Mouse (Mus musculus) urinary bladder, adult 18-20 months (tissue): ENCODE data around the gene Slc25a19.

ENCODE experiments used
- DNase-seq, 2 experiments: peaks; one replicate each; pipeline ENCODE4 v3.0.0; 2022; ENCODE audit warnings: low spot score in 2 of 2, mixed read lengths in 2 of 2

Slc25a19 gene

GRCm38 (mm10) chr11:115618732-115619516 lies 9.2 kb downstream of the Slc25a19 start:
- DNase-seq = no peak

DNA sequence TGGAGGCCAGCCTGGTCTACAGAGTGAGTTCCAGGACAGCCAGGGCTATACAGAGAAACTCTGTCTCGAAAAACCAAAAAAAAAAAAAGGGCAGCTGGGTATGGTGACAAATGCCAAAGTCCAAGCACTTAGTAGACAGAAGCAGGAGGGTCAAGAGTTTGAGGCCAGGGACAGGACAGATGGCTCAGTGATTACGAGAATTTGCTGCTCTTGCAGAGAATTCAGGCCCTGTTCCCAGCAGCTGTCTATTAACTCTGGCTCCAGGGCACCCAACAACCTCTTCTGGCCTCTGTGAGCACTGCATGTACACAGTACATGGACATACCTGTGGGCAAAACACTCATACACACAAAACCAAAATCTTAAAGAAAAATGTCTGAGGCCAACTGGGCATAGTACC lies 10.1 kb downstream of the Slc25a19 start:
- no peak for DNase-seq

DNA sequence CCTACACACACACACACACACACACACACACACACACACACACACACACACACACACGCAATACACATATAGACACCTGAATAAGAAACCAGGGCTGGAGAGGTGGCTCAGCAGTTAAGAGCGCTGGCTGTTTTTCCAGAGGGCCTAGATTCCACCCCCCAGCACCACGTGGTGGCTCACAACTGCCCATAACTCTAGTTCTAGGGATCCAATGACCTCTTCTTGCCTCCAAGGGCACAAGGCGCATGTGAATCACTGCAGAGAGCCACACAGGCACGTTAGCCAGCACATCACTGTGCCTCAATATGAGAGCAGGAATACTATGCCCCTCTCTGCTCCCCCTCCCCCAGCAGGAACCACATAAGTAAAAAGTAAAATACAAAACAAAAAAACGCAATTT lies 11.2 kb downstream of the Slc25a19 start:
- DNase-seq = no peak

GRCm38 (mm10) chr11:115616371-115616770 lies 11.7 kb downstream of the Slc25a19 start:
- DNase-seq = peak in 1 of 2 experiments; percentile 34

DNA sequence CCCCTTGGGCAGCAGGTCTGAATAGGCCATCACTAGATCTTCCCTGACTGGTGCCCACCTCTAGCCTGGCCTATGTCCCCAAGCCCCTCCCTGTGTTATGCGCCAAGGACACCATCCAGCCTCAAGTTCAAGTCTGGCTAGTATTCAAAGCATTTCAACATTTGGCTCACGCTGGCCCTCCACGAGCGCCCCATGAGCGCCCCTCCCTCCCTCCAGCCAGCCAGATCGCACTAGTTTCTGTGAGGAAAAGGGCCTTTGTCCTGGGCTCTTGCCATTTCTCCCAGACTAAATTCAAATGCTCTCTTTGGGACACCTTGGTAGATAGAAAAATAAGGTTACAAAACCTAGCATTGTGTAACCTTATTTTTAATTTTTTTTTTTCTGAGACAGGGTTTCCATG lies 12.2 kb downstream of the Slc25a19 start:
- DNase-seq = no peak

DNA sequence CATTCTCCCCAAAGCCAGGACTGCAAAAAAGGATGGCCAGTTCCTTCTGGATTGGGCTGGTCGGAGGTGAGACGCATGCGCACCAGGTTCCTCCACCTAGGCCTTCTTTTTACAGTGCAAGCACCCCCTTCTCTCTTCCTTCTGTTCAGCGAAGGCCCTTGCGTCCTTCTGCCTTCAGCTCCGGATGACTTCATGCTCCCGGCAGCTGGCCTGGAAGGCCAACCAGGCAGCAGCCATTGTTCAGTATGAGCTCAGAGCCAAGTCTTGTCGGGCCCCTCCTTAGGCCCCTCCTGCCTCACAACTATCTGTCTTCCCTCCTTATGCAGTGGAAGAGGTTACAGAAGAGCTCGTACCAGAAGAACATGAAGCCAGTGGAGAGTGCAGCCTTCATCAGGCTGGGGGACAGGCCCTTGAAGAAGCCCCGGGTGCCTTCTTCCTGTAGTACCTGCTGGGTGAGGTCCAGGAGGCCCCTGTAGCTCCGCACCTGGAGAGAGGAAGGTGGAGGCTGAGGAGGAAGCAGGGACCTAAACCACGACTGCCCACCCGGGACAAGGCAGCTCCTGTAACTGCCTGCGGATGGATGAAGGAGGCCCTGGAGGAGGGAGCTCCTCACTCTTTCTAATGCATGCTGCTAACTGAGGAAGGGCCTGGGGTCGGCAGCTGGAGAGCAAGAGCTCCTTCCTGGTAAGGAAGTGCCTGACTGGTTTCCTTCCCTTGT lies 12.8 kb downstream of the Slc25a19 start:
- no peak for DNase-seq

- no peak for DNase-seq
Observed at GRCm38 (mm10) chr11:115614346-115615107, 13.6 kb downstream of the Slc25a19 start.

DNA sequence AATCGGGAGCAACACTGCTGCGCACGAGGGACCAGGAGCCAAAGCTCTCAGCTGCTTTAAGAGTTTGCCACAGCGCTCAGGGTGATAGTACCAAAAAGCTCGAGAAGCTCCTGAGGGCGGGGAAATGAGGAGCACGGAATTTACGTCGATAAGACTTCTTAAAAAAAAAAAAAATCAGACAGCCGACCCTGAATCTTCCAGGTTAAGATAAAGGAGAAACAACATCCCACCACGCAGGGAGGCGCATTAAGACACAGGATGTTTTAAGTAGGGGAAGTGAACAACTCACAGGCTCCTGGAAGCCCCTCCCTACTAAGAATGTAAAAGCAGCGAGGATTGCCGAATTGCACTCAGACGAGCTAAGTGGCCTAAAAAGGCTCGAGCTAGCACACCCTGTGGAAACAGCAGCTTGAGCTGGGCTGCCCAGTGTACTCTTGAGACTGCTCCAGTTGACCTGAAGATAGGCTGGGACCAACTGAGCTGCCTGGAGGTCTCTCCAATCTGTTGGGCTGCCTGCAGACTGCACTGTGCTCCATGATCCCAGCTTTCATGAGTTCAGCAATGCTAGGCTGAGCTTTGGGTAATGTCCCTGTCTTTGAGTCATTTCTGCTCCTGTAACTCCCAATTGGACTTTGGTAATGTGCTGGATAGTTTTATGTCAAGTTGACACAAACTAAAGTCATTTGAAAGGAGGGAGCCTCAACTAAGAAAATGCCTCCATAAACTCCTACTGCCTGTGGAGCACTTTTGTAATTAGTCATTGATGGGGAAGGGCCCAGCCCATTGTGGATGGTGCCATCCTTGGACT lies 14.8 kb downstream of the Slc25a19 start:
- peak in 1 of 2 experiments; percentile 23 for DNase-seq

DNA sequence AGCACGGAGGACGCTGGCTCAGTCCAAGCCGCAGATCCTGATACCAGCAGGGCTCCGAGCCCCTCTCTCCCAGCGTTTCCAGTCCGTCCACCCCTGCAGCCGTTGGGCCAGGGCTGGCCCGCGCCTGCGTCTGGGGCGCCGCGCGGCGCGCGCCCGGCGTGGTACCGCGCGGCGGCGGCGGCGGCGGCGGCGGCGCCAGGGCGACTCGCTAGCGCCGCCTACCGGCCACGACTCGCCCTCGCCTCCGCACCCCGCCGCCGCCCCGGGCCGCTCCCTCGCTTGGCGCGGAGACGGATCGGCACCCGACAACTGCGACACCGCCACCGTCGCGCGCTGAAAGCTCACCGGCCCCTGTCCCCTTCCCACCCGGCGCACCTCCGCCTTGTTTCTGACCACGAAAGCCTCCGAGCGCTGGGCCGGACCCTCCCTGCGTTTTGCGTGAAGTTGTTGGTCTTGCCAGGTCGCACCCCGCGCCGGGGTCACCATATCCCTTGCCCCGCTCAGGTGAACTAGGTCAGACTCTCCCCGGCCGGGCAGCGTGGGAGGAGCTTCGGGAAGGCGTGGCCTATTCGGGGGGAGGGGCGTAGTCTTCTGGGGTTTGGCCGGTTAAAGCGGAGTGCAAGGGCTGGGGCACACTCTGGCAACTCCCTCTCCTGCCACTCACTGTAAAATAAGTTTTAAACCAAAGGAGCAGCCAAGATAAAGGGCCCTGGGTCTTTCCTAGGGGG lies 15.5 kb downstream of the Slc25a19 start, which contains the start of gene Mif4gd:
Mif4gd (minus strand) TSS at position 560 of the 728 bp plus-strand sequence.
- DNase-seq = peak; percentile 91 to 100

- peak; percentile 69 to 71 for DNase-seq
Observed at GRCm38 (mm10) chr11:115612059-115612409, 16.1 kb downstream of the Slc25a19 start.

DNA sequence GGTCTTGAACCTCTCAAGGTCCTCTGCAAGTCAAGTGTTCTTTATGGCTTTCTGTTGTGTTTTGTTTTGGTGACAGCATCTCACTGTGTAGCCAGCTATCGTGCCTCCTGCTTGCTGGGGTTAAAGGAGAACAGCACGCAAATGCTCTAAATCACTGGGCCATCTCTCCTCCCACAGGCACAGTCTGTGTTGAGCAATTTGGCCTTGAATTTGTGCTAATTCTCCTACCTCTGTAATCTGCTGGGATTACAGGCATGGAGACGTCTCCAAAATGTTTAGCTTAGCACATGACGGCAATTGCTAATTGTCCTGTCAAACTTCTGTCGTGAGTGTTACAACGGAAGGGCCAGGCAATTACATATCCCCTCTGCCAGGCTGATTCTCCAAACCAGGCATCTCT lies 16.9 kb downstream of the Slc25a19 start:
- DNase-seq = no peak

DNA sequence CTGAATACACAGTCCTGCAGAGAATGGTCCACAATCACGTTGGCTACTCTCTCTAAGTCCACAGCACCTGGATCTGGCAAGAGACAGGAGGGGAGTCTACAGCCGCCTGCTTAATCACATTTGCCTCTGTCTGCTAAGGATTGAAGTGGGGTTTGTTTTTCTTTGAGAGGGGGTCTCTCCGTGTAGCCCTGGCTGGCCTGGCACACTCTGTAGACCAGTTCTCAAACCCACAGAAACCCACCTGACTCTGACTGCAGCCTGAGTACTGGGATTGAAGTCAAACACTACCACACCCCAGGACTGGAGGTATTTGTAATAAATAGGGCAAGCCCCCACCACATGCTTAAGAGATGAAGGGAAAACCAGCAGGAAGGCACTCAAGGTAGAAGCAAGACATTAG lies 18.5 kb downstream of the Slc25a19 start:
- no peak for DNase-seq

DNA sequence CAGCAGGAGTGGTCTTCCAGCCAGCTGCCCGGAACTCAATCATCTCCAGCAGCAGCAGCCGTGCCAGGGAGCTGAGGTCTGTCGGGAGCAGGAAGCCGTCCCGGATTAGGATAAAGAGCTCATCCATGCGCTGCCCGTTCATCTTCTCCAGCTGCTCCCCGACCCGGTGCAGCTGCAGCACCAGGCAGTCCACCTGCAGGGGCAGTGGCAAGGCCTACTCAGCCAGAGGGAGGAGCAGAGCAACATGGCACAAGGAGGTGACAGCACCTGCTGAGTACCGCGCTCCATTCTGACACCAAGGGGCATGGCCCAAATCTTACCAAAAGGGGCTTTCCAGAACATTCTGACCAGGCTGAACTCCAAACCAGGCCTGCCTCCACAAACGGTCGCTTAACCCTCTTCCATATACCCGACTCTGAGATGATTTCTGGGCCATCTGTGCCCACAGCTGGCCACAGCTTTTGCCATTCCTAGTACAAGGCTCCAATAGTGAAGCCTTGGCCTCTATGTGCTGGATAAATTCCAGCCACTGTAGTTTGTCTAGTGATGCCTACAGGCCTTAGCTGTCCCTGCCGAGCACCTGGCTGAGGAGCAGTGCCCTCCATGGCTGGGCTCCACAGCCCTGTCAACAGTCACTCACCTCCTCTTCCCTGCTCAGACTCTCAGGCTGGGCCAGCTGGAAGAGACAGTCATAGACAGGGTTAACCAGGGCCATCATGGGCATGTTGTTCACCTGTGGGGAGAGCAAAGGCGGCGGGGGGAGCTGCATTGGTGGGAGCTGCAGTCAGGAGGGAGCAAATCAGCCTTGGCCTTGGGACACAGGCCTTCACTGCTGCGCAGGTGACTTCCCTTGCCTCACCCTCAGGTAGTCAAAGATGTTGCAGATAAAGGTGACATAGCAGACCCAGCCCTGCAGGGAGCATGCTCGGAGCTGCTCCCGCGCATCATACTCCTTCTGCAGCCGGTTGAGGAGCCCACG lies 19.4 kb downstream of the Slc25a19 start:
- no peak for DNase-seq

- no peak for DNase-seq
Observed at GRCm38 (mm10) chr11:115606733-115607132, 21.4 kb downstream of the Slc25a19 start.

DNA sequence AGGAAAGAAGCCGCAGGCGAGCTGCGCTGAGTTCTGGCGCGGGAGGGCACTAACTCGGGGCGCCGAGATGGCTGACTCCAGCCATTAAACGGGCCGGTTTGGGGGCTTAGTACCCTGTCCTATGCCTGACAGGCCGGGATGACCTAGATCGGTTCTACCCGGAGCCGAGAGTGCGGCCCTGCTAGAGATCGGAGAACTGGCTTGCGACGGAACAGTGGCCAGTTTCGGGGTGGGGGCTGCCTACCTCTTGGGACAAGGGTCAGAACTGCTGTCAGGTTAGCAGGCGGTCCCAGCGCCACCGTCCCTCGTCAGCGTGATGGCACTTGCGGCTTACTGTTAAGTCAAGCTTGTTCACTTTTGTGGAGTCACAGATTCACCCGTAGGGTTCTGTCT lies 23.8 kb downstream of the Slc25a19 start:
- DNase-seq = no peak

DNA sequence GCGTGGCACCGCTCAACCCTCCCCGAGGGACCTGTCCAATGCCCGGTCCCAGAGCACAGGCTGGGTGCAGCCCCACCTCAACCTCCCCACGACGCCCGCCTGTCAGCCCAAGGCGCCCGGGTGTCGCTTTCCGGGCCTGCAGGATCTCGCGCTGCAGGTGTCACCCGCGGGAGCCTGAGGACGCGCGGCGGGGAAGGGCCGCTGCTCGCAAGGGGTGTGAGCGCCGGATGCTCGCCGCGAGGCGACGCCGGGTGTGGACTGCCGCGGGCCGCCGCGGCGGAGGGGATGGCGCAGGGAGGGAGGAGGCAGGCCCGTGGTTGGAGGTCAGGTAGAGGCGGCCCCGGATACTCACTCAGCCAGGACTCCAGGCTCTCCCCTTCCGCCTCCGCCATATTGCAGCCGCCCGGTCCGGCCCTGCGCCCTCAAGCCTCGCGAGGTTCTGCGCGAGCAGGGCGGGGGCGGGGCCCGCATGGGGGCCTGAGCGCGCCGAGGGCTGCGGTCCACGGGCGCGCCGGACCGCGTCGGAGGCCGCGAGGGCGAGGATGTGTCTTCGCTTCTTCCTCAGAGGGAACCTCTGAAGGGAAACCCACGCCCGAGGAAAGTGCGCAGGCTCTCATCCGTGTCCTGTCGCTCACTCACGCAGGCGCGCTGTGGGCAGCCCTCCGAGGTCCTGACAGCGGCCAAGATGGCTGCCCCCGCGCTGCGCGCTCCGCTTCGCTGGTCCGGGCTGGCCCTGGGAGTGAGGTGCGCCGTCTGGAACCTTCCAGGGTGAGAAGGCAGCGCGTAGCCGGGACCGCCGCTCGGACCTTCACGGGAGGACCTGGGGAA lies 24.4 kb downstream of the Slc25a19 start, which contains the start of the genes Mrps7 and Gga3:
Mrps7 (plus strand) TSS at position 450 of the 828 bp plus-strand sequence.
Gga3 (minus strand) TSS at position 576 of the 828 bp plus-strand sequence.
- peak; percentile 87 to 91 for DNase-seq

DNA sequence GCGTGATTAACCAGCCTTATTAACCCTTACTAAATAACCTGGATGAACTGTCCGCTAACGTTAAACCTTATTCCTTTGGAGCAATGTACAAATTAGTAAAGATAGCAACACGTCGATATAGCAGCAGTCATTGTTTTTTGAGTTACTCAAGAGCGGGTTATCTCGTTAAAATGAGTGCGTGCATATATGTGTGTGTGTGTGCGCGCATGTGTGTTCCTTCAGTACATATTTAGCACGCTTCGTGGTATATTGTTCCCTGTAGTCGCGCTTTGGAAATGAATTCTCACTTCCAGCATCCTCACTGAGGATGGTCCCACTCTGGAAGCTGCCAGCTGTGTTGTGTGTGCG lies 25.0 kb downstream of the Slc25a19 start:
- DNase-seq = no peak

GRCm38 (mm10) chr11:115601174-115601573 lies 26.9 kb downstream of the Slc25a19 start:
- no peak for DNase-seq

DNA sequence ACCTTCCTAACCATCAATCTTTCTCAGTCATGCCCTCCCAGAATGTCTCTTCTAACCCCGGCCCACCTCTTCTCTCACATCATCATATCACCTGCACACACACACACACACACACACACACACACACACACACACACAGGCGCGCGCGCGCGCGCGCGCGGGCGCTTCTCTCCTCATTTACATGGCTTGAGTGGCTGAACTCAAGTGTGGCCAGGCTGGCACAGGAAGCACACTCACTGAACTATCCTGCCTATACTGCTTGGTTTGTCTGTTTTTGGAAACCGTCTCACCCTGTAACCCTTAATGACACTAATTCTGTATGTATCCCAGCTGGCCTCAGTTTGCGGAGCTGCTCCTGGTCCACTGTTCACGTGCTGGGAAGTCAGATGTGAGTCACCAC lies 27.4 kb downstream of the Slc25a19 start:
- DNase-seq = no peak
